Mouse (Mus musculus): ENCODE measurements around the gene Pde4c. TPM values are rescaled to one million over a fixed set of nuclear protein-coding genes. Genes with fewer than 3 reads are reported as not detected.

Gene Pde4c
- polyA plus RNA-seq, 1 experiment: 9.9 TPM

GRCm38 (mm10) chr8:70766571-70767440 lies 43.3 kb downstream of the Pde4c start:
- no peak for DNase-seq (ENCODE audit: low read depth)

GRCm38 (mm10) chr8:70767503-70767902 lies 44.0 kb downstream of the Pde4c start:
- DNase-seq (ENCODE audit: low read depth): no peak

GRCm38 (mm10) chr8:70768231-70768776 lies 44.8 kb downstream of the Pde4c start:
- no peak for DNase-seq (ENCODE audit: low read depth)

- no peak for DNase-seq (ENCODE audit: low read depth)
Observed at GRCm38 (mm10) chr8:70768956-70769355, 45.4 kb downstream of the Pde4c start.

- DNase-seq (ENCODE audit: low read depth): no peak
Observed at GRCm38 (mm10) chr8:70769359-70769758, 45.8 kb downstream of the Pde4c start.

- DNase-seq (ENCODE audit: low read depth): no peak
Observed at GRCm38 (mm10) chr8:70769858-70770257, 46.3 kb downstream of the Pde4c start.

- no peak for DNase-seq (ENCODE audit: low read depth)
Observed at GRCm38 (mm10) chr8:70770748-70771147, 47.2 kb downstream of the Pde4c start.

- no peak for DNase-seq (ENCODE audit: low read depth)
Observed at GRCm38 (mm10) chr8:70771217-70771616, 47.7 kb downstream of the Pde4c start.

GRCm38 (mm10) chr8:70772075-70772474 lies 48.6 kb downstream of the Pde4c start:
- no peak for DNase-seq (ENCODE audit: low read depth)

- DNase-seq (ENCODE audit: low read depth): no peak
Observed at GRCm38 (mm10) chr8:70772890-70773289, 49.4 kb downstream of the Pde4c start.

- DNase-seq (ENCODE audit: low read depth): no peak
Observed at GRCm38 (mm10) chr8:70773410-70773809, 49.9 kb downstream of the Pde4c start.

GRCm38 (mm10) chr8:70773833-70774232 lies 50.3 kb downstream of the Pde4c start:
- DNase-seq (ENCODE audit: low read depth): no peak

- DNase-seq (ENCODE audit: low read depth): no peak
Observed at GRCm38 (mm10) chr8:70774740-70775139, 51.2 kb downstream of the Pde4c start.

- DNase-seq (ENCODE audit: low read depth): no peak
Observed at GRCm38 (mm10) chr8:70775227-70775626, 51.7 kb downstream of the Pde4c start.

GRCm38 (mm10) chr8:70775851-70776495 lies 52.5 kb downstream of the Pde4c start:
- no peak for DNase-seq (ENCODE audit: low read depth)

- DNase-seq (ENCODE audit: low read depth): no peak
Observed at GRCm38 (mm10) chr8:70776496-70777444, 53.2 kb downstream of the Pde4c start, which contains the start of gene Pik3r2. Gene Pik3r2, minus strand, starts transcription at chr8:70776713.

- no peak for DNase-seq (ENCODE audit: low read depth)
Observed at GRCm38 (mm10) chr8:70780093-70780492, 56.6 kb downstream of the Pde4c start.

GRCm38 (mm10) chr8:70786291-70787050 lies 63.0 kb downstream of the Pde4c start:
- DNase-seq (ENCODE audit: low read depth): no peak

- no peak for DNase-seq (ENCODE audit: low read depth)
Observed at GRCm38 (mm10) chr8:70787051-70787445, 63.5 kb downstream of the Pde4c start.

GRCm38 (mm10) chr8:70787941-70788667 lies 64.6 kb downstream of the Pde4c start:
- no peak for DNase-seq (ENCODE audit: low read depth)

Measured in gonadal fat pad, adult 2 months (tissue).